Mouse (Mus musculus): ENCODE data around the gene Grap. TPM values are rescaled to one million over a fixed set of nuclear protein-coding genes. Genes with fewer than 3 reads are reported as not detected.
A peak's percentile ranks its signal among the peaks of the same experiment; 100 is the strongest.

Grap gene
- total RNA-seq, 2 experiments from 2014 or later: 12.1 to 13.5 TPM

DNA sequence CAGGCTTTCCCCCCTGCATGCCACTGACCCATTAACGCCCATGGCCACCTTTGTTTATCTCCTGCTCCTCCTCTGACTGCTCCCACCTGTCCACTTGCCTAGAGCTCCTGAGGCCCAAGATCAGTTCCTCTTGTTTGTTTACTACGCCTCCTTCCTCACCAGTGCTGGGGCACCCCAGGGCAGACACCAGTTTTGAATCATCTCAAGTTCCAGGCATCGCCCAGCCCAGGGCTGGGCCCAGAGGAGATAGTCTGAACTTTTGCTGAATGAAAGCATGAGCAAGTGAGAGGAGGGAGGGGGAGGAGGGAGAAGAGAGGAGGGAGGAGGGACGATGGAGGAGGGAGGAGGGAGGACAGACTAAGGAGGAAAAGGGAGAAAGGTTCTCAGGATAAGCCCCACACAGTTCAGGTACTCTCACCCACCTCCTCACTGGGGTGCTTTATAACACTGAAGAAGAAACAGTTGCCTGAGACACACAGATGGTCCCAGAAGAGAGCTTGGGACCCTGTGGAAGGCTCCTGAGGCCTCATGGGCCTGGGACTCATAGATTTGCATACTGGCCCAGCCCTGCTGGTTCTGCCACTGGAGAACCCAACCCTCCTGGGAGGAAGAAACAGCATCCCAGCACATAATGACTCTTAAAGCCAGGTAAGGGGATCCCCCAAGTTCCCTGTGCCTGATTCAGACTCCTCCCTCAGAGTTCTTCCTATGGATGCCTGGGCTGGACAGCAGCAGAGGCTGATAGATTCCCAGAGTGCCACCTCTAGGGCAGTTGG lies 26.2 kb downstream of the Grap start:
- DNase-seq: no peak

GRCm38 (mm10) chr11:61683907-61684731 lies 31.1 kb downstream of the Grap start, which contains the start of gene Fam83g:
Fam83g (plus strand) TSS chr11:61684091.
- peak; percentile 53 to 77 for DNase-seq

- DNase-seq: no peak
These were observed 32.2 kb downstream of the Grap start for GRCm38 (mm10) chr11:61685119-61685725.

- DNase-seq: no peak
These were observed 33.1 kb downstream of the Grap start for GRCm38 (mm10) chr11:61686141-61686540.

- DNase-seq: no peak
These were observed 33.9 kb downstream of the Grap start for GRCm38 (mm10) chr11:61686906-61687453.

- DNase-seq: no peak
These were observed 34.5 kb downstream of the Grap start for GRCm38 (mm10) chr11:61687595-61687994.

DNA sequence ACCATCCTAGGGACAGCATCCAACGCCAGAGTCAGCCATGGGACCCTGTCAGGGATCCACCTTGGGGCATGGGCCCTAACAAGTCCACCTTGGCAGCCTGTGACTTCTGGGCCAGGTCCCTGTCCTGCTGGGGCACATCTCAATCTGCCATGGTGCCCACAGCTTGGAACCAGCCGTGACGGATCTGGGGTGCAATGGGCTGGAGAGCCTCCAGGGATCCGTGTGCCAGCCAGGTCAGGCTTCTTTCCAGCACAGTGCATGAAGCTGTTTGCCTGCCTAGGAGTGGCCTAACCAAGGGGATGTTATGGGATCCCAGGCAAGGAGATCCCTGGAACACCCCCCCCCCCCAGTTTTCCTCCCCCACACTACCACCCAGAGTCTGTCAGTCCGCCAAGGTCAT lies 39.9 kb downstream of the Grap start:
- no peak for DNase-seq

GRCm38 (mm10) chr11:61698852-61699251 lies 45.8 kb downstream of the Grap start:
- DNase-seq: no peak

DNA sequence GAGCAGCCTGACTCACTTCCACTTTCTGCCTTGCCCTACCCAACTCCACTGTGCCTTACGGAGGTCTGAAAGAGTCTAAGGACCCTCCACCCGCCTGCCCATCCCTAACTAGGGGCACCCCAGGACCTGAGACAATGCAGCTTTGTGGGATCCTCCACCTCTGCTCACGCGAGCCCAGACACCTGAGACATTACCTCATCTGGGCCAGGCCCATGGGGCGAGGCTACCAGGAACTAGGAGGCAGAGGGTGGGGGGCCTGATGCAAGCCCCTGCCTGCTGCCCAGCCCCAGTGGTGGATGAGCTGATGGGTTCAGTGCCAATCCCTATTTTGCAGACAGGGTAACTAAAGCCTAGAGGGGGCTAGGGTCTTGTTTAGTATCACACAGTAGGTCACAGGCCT lies 46.4 kb downstream of the Grap start:
- DNase-seq: no peak

DNA sequence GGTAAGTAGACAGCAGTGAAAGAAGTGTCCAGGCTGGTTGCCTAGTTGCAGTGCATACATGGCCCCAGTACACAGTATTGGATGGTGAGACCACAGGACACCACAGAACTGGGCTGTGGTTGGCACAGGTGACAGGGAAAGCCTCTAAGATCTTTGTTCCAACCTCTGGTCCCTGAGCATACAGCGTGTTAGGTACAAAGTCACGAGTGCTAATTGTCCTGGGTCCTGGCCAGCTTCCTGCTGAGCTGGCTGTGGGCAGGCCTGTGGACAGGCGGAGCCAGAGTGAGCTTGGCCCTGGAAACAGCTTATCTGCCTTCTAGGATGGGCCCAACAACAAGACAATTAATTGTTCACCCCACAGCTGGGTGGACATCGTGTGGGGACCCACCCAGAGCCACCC lies 46.9 kb downstream of the Grap start:
- peak; percentile 67 to 69 for DNase-seq

GRCm38 (mm10) chr11:61701696-61702095 lies 48.6 kb downstream of the Grap start:
- no peak for DNase-seq

DNA sequence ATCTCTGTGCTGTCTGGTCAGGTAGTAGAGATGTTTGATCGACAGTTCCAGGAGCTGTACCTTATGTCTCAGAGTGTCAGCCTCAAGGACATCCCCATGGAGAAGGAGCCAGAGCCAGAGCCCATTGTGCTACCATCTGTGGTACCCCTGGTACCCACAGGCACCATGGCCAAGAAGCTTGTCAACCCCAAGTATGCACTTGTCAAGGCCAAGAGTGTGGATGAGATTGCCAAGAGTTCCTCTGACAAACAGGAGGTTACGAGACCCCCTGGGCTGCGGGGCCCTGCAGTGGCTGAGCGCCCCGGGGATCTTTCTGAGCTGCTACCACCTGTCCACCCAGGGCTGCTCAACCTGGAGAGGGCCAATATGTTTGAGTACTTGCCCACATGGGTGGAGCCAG lies 49.4 kb downstream of the Grap start:
- no peak for DNase-seq

DNA sequence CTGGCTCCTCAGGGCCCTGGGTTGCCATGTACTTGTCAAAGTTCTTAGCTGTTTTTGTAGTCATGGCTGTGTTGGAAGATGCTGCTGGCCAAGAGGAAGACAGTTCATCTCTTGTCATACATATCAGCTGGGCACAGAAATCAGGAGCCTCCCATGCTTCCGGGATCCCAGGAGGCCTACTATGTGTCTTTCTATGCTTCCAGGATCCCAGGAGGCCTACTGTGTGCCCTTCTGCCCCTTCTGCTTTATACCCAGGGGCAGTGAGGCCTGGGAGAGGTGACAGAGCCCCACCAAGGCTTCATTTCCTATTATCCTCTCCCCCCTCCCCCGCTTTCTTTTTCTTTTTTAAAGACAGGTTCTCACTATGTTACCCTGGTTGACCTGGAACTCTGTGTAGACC lies 52.5 kb downstream of the Grap start:
- no peak for DNase-seq

DNA sequence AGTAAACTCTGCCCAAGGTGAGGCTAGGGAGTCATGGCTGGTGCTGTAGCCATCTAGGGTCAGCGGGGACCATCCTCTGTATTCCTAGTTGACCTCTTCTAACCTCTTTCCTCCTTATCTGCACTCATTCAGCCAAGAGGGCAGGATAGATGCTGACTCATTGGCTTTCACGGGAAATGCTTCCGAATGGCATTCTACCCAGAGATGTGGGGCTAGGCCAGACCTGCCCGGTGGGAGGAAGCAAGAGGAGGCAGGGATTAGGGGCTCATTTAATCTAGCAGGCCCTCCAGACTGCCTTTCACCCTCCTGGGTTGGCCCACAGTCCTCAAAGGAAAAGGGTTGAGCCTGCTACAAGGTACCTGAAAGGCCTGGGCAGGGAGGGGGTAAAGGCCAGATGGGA lies 53.2 kb downstream of the Grap start:
- DNase-seq: no peak

- no peak for DNase-seq
These were observed 55.9 kb downstream of the Grap start for GRCm38 (mm10) chr11:61708928-61709327.

DNA sequence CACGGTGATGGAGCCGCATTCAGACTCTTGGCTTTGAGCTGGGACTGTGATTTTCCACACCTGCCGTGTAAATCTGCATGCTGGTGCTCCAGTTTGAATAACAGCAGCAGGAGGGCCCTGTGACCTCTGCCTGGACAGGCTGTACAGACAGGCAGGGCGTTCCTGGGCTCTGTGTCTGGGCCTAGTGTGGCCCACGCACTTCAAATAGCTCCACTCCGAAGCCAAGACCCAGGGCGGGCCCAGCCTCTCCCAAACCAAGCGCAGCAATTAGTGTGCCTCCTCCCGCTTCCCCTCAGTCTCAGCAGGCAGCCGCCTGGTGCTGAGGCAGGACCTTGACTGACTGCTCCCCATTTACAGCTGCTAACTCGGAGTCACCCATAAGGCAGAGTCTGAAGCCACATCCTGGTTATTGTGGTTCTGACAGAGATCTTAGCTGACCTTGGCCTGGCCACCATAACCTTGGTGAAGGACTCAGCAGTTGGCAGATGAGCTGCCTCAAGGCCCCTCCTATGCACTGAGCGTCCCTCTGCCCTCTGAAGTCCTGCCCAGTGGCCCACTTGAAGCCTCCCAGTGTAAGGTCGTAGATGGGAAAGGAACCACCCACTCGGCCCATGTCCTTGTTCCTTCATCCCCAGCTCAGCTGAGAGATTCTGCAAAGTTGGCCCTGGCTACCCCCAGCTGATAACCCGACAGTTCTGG lies 60.2 kb downstream of the Grap start:
- peak in 1 of 2 experiments; percentile 40 for DNase-seq

- peak; percentile 82 to 87 for DNase-seq
These were observed 61.5 kb downstream of the Grap start for GRCm38 (mm10) chr11:61714346-61715117.

- no peak for DNase-seq
These were observed 62.1 kb downstream of the Grap start for GRCm38 (mm10) chr11:61715130-61715529.

- no peak for DNase-seq
These were observed 64.9 kb downstream of the Grap start for GRCm38 (mm10) chr11:61717990-61718389.

DNA sequence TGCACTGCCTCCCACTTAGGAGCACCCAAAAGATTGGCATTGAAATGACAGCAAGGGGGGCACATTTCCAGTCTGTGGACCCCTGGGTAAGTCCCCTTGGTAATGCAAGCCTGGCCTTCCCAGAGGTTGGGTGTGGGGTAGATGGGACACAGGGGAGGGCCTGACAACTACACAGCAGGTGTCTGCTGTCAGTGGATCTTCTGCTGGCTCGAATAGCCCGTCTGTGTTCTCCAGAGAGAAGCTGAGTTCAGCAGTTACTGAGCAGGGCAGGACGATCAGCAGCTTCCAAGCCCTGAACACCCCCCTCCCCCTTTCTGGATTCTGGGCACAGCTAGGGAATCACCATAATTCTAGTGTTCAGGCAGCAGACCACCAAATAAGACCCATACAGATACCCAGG lies 66.3 kb downstream of the Grap start:
- no peak for DNase-seq

GRCm38 (mm10) chr11:61719826-61720225 lies 66.8 kb downstream of the Grap start:
- DNase-seq: no peak

Measured in heart, adult 18-20 months (tissue).